Mouse (Mus musculus) midbrain, embryonic 13.5 days (tissue): ENCODE data around the gene Padi6. TPM values are rescaled to one million over a fixed set of nuclear protein-coding genes. Genes with fewer than 3 reads are reported as not detected.

Experiments
- microRNA-seq: library from miRNA; unstranded; fragments of <30 nt; microRNA quantifications from one replicate; pipeline ENCODE4, GENCODE M21; 2016
- polyA plus RNA-seq: library from polyadenylated mRNA; unstranded; fragments of >200 nt; fragmentation: Nextera tagmentation; extraction: Ambion mirVana; gene quantifications from 2 replicates; pipeline ENCODE4 v1.2.1, GENCODE M21; 2015

Padi6 gene
- polyA plus RNA-seq, 1 experiment from 2014 or later = not detected

Small RNAs within 50 kb of the gene (microRNA-seq; reads per million reads assigned to microRNA genes)
- gene Gm23045 (not detected), gene Gm25951 (not detected)

Other genes starting within 250 kb of the Padi6 start
- 27.7 and 28.3 TPM in 2 replicates for gene Arhgef10l, start 76.6 kb downstream of the Padi6 start, polyA plus RNA-seq
- 23.6 and 26.3 TPM in 2 replicates for gene Rcc2, start 42.1 kb downstream of the Padi6 start, polyA plus RNA-seq
- 0.19 TPM in 2 replicates for gene Padi4, start 31.6 kb upstream of the Padi6 start, polyA plus RNA-seq
- 0.05 TPM in 1 of 2 replicates, not detected in the other for gene Padi3, start 68.0 kb upstream of the Padi6 start, polyA plus RNA-seq
- gene Padi1, start 103.1 kb upstream of the Padi6 start, polyA plus RNA-seq = not detected in 2 replicates
- gene Padi2, start 163.7 kb upstream of the Padi6 start, polyA plus RNA-seq = 0.93 TPM in 2 replicates
- 457 and 464 TPM in 2 replicates for gene Sdhb, start 218.6 kb upstream of the Padi6 start, polyA plus RNA-seq
- 118 and 127 TPM in 2 replicates for gene Atp13a2, start 244.2 kb upstream of the Padi6 start, polyA plus RNA-seq